In genomic region chr5:76118441-76118840, GRCm38 (mm10) we compare ENCODE assay signal across 8 mouse cellular contexts. TPM values are rescaled to one million over a fixed set of nuclear protein-coding genes. Genes with fewer than 3 reads are reported as not detected.
DNase-seq lines count a peak whose midpoint lies in the region; ATAC-seq and TF ChIP-seq lines count a peak whose summit lies in the region.

No protein-coding gene starts in this region.

- TF ChIP-seq POLR2A in thymus, adult 2 months (IDR thresholded peaks at IDR 0.05; ENCODE audit: control insufficient read depth, extremely low read depth, insufficient read depth, low read length, poor library complexity) = no peak

- H3K9ac ChIP-seq in embryonic facial prominence, embryonic 11.5 days (replicated peaks; ENCODE audit: low read length) = no peak overlapping the region
- H3K9ac ChIP-seq in liver, embryonic 14.5 days (replicated peaks) = no peak overlapping the region

- H3K4me1 ChIP-seq in thymus, adult 2 months (replicated peaks; ENCODE audit: control insufficient read depth, insufficient read depth, low read length) = no peaks in the 10 kb centered on the region
- H3K4me1 ChIP-seq in embryonic facial prominence, embryonic 11.5 days (ENCODE audit: control insufficient read depth, insufficient read depth, low read length) = no peaks in the 10 kb centered on the region
- H3K4me1 ChIP-seq in liver, embryonic 14.5 days (replicated peaks; ENCODE audit: control insufficient read depth in 2 of 2, insufficient read depth in 2 of 2, low read length in 1 of 2) = no peaks in the 10 kb centered on the region

- H3K27me3 ChIP-seq in thymus, adult 2 months (ENCODE audit: control insufficient read depth, insufficient read depth, low read length) = no peaks in the 10 kb centered on the region
- no peaks in the 10 kb centered on the region for H3K27me3 ChIP-seq in embryonic facial prominence, embryonic 11.5 days (ENCODE audit: control insufficient read depth, insufficient read depth, low read length)
- no peaks in the 10 kb centered on the region for H3K27me3 ChIP-seq in liver, embryonic 14.5 days (ENCODE audit: control insufficient read depth, insufficient read depth, low read length)

- no peak for TF ChIP-seq EP300 in liver, embryonic 14.5 days (IDR thresholded peaks at IDR 0.05; ENCODE audit: low read depth)

- ATAC-seq in cerebellum, adult (ENCODE audit: insufficient number of reproducible peaks, low FRiP score, low TSS enrichment) = no peak
- no peak for ATAC-seq in embryonic facial prominence, embryonic 11.5 days (replicated peaks; ENCODE audit: insufficient number of reproducible peaks, low FRiP score, low TSS enrichment, low read depth)
- ATAC-seq in liver, embryonic 14.5 days (ENCODE audit: insufficient read depth) = no peak

- no peak overlapping the region for H3K27ac ChIP-seq in thymus, adult 2 months (ENCODE audit: control insufficient read depth, insufficient read depth, low read length)
- H3K27ac ChIP-seq in embryonic facial prominence, embryonic 11.5 days (replicated peaks; ENCODE audit: low read depth, low read length) = no peak overlapping the region
- no peak overlapping the region for H3K27ac ChIP-seq in liver, embryonic 14.5 days

- H3K36me3 ChIP-seq in thymus, adult 2 months (ENCODE audit: control insufficient read depth, insufficient read depth, low read length) = no peaks in the 10 kb centered on the region
- no peaks in the 10 kb centered on the region for H3K36me3 ChIP-seq in embryonic facial prominence, embryonic 11.5 days (replicated peaks; ENCODE audit: control insufficient read depth, insufficient read depth, low read depth, low read length)
- no peaks in the 10 kb centered on the region for H3K36me3 ChIP-seq in liver, embryonic 14.5 days (replicated peaks; ENCODE audit: control insufficient read depth, insufficient read depth, low read depth)

- no peak overlapping the region for H3K4me3 ChIP-seq in thymus, adult 2 months (ENCODE audit: control insufficient read depth, insufficient read depth, low read length)
- H3K4me3 ChIP-seq in embryonic facial prominence, embryonic 11.5 days (ENCODE audit: low read depth, low read length) = no peak overlapping the region
- H3K4me3 ChIP-seq in liver, embryonic 14.5 days (ENCODE audit: insufficient read depth in 1 of 2, low read depth in 2 of 2, low read length in 2 of 2) = no peak overlapping the region

- peak; percentile 33 to 58 for DNase-seq in cerebellum, adult 18-20 months
- DNase-seq in thymus, adult 2 months = peak; percentile 27
- DNase-seq in thymus, adult 18-20 months = no peak
- DNase-seq in embryonic facial prominence, embryonic 11.5 days (ENCODE audit: low spot score) = peak; percentile 81
- peak; percentile 60 for DNase-seq in induced T-regulatory cell, adult 2 months (ENCODE audit: low read depth)
- DNase-seq in liver, embryonic 14.5 days (ENCODE audit: low read depth in 3 of 3, low spot score in 3 of 3) = no peak
- peak; percentile 62 to 81 for DNase-seq in right cerebral cortex, postnatal 10 days (ENCODE audit: low spot score in 2 of 2)

- 39% methylated on average over 7 of the region's 7 CpGs for WGBS in thymus, adult 2 months
- 36% methylated on average over 7 of the region's 7 CpGs for WGBS in embryonic facial prominence, embryonic 11.5 days
- WGBS in liver, embryonic 14.5 days (ENCODE audit: insufficient replicate concordance) = 34% methylated on average over 7 of the region's 7 CpGs

- no peak overlapping the region for H3K4me2 ChIP-seq in embryonic facial prominence, embryonic 11.5 days (ENCODE audit: low read depth, low read length)
- H3K4me2 ChIP-seq in liver, embryonic 14.5 days (ENCODE audit: low read depth) = no peak overlapping the region

- no peaks in the 10 kb centered on the region; the same call in 1 of the 2 replicates for H3K9me3 ChIP-seq in embryonic facial prominence, embryonic 11.5 days (replicated peaks; ENCODE audit: control insufficient read depth, low read length)
- H3K9me3 ChIP-seq in liver, embryonic 14.5 days (ENCODE audit: control insufficient read depth, low read length) = no peaks in the 10 kb centered on the region

- no peak for TF ChIP-seq CTCF in thymus, adult 2 months (IDR thresholded peaks at IDR 0.05; ENCODE audit: borderline replicate concordance, control insufficient read depth, extremely low read depth, insufficient read depth, low read length, poor library complexity)
- peak; percentile 66 for TF ChIP-seq CTCF in liver, embryonic 14.5 days (IDR thresholded peaks at IDR 0.05; ENCODE audit: low read depth)

RNA-seq across cellular contexts. Expression of gene Srd5a3, which starts 21.6 kb away (rescaled TPM):
- 139 and 150 TPM in 2 replicates for polyA plus RNA-seq in thymus, adult 2 months (2012; rRNA removed)
- 23.2 and 27.0 TPM in 2 replicates for polyA plus RNA-seq in embryonic facial prominence, embryonic 11.5 days (2014; fragmentation: Nextera tagmentation; extraction: Ambion mirVana)
- polyA plus RNA-seq in liver, embryonic 14.5 days (2012; rRNA removed) = 8.8 and 9.0 TPM in 2 replicates
- 12.1 and 14.3 TPM in 2 replicates for polyA plus RNA-seq in liver, embryonic 14.5 days (2014; fragmentation: Nextera tagmentation; extraction: Ambion mirVana)

Comparison
In these comparisons a context has a peak if more than half of its experiments do, and no peak if none do; other contexts are left out.
1. DNase-seq: peak in cerebellum, adult 18-20 months (2 of 2), thymus, adult 2 months (single experiment), embryonic facial prominence, embryonic 11.5 days (single experiment), induced T-regulatory cell, adult 2 months (single experiment) and right cerebral cortex, postnatal 10 days (2 of 2); none in thymus, adult 18-20 months (0 of 2) and liver, embryonic 14.5 days (0 of 3).